Mouse (Mus musculus) hindlimb bud, embryonic 11.5 days (tissue): ENCODE measurements around the gene Enpp5.

Experiments
- DNase-seq: peaks from one replicate; pipeline ENCODE4 v3.0.0-alpha.2; 2012; ENCODE audit warnings: low read depth, low spot score; ENCODE audit errors: extremely low spot score

The Enpp5 gene

DNA sequence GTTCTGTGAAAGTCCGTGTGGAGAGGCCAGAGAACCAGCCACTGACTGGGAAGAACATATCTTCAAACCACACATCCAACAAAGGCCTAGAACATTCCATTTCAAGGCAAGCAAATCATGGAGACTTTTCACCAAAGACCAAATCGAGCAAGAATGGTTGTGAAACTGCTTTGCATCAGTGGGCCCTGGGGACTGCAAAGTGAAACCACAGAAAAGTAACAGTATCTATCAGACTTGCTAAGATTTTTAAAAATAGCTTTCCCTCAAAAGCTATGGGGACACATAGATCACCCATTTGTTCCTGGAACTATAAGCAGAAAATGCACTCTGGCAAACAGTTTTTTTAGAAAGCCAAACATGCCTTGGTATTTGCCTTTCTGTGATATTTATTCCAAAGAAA lies 12.3 kb downstream of the Enpp5 start:
- no peak for DNase-seq

GRCm38 (mm10) chr17:44091512-44091911 lies 12.9 kb downstream of the Enpp5 start:
- DNase-seq = no peak

DNA sequence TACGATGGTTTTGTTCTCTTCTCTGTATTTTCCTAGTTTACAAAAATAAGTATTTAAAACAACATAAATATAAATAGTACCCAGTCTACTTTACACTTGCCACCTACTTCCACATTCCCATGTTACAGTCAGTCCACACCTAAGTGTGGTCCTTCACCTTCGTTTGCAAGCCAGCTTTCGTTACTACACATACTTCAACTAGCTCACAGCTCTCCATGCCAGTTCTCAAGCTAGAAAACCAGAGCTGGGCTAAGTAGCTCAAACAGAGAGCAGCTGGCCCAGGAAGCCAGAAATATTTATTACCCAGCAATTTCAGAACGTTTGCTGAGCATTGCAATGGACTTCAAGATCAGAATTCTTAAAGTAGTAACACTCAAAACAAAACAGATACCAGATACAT lies 21.9 kb downstream of the Enpp5 start:
- no peak for DNase-seq

- DNase-seq = no peak
Observed at GRCm38 (mm10) chr17:44100906-44101305, 22.3 kb downstream of the Enpp5 start.

GRCm38 (mm10) chr17:44101961-44102360 lies 23.3 kb downstream of the Enpp5 start:
- no peak for DNase-seq

DNA sequence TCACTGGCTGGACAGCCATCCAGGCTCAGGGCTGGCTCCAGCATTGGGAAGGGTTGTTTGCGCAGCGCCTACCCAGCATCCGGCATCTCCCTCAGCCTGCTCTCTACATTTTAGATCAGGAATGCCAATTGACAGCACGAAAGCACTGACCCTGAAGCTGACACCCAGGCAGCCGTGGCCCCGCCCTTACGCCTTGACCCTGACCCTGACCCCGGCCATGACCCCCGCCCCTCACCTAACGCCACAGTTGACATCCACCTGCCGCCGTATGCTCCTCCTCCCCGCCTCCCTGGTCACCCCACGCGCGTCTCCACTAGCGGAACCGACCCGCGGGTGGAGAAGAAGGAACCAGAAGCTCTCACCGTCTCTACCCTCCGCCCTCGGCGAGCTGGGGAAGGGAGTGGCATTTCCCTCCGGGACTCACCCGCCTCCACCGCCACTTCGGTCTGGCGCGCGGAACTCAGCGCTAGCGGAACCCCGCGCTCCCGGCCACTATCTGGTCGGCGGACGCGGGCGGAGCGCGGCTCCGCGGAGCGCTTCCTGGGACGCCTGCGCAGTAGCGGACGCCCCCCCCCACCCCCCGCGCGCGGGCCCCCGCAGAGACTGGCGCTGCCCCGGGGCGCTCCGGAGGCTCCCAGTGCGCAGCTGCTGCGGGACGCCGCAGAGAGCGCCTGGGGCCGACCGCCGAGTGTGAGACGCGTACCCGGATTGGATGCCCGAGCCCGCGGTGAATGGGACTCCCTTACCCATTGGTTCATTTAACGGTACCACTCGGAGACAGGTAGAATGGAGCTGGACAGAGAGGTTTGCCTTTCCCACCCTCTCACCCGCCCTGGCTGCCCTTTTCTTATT lies 26.9 kb downstream of the Enpp5 start, which contains the start of gene Enpp4:
Gene Enpp4 (minus strand): TSS at position 523 of the 852 bp plus-strand sequence.
- DNase-seq = no peak

DNA sequence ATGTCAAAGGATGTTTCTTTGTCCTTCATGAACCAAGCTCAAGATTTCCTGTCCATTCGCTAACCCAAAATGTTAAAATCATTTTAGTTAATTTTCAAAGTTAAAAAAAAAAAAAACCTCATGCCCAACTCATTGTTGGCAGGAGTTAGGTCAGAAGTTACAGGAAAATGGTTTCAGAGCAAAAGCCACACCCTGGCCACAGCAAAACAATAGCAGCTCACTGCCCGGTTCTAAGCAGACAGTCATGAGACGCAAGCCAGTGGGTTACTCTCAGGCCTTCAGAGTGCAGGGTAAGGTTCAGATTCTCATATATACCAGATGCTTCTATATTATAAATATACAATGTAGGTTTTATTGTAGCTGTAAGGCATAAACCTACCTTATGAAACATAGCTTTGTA lies 29.7 kb downstream of the Enpp5 start:
- no peak for DNase-seq

DNA sequence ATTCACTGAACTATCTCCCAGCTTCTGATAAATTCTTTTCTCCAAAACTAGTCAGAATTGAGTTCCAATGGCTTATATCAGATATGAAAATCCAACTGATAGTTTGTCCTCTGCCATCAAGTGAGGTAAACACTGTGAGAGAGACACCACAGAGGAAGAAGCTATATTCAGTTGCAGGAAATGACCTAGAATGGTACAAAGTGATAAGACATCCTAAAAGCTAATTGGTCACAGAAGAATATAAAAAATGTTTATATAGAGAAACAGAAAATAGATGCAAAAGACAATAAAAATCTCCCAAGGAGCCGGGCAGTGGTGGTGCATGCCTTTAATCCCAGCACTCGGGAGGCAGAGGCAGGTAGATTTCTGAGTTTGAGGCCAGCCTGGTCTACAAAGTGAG lies 38.0 kb downstream of the Enpp5 start:
- no peak for DNase-seq

GRCm38 (mm10) chr17:44117721-44118120 lies 39.1 kb downstream of the Enpp5 start:
- no peak for DNase-seq

- DNase-seq = no peak
Observed at GRCm38 (mm10) chr17:44118231-44118630, 39.6 kb downstream of the Enpp5 start.

DNA sequence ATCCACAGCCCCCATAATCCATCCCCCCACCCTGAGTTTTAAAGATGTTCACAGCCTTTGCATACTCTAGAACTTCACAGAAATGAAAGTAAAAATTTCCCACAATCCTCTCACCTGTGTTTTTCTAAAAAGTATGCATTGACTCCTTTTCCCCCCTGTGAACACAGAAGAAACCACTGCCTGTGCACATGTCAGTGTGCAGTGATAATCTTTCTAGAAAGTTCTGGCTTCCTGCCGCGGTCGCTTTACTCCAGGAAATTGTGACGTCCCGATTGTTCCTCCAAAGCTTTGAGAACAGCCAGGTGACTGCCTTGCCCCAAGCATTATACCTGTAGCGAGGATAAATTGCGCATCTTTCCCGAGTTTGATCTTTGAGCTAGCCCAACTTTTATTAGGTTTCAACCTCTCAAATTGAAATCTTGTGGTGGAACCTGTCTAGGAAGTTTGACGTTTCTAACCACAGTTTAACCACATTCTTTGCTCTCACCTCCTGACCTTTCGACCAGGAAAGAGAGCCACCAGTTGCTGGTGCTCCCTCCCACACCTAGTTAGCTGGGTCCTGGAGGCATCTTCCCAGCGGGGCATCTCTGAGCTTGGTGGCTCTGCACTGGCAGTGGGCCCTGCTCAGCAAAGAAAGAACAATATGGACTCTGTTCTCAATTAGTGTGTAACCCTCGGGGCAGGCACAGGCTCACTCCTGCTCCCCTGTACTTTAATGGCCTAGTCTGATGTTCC lies 42.9 kb downstream of the Enpp5 start:
- no peak for DNase-seq

DNA sequence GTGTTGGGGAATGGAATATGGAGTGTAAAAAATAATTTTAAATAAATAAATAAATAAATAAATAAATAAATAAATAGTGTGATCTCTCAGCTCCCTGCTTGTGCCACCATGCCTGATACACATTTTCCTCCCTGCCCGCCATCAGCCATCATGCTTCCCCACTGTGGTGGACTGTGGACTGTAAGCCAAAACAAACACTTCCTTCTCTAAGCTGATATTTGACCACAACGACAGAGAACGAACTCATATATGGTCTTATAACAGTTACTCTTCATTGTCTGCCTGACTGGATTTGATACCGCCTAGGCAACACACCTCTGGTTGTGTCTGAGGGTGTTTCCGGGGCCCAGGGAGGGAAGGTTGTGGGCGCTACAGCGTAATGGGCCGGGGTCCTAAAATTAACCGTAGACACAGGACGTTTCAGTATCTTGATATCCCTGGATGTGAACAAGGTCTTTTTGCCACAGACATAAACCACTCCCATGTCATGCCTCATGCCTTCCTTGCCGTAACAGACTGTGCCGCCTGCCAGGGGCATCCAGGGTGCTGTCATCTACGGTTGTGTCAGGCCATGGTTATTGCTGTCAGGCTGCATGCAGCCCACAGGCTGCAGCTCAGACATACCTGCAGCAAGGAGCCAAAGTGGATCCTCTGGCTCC lies 50.6 kb downstream of the Enpp5 start:
- DNase-seq = no peak

DNA sequence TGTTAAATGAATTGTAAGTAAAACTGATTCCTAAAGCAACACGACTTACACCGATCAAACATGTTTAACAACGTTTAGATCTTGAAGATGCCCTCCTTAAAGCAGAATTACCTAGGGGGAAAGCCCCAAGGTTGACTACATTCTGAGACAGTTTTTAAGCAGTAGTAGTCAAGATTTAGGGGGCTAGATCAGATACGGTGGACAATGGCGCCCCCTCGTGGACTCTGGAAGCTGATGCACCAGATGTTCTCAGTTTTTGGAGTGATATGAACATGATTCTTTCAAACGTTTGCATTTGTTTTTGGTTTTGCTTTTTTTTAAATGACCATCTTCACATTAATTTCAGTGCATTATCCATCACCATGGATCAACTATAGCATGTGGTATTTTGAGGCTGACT lies 51.8 kb downstream of the Enpp5 start:
- no peak for DNase-seq

- DNase-seq = no peak
Observed at GRCm38 (mm10) chr17:44134106-44134505, 55.5 kb downstream of the Enpp5 start.

DNA sequence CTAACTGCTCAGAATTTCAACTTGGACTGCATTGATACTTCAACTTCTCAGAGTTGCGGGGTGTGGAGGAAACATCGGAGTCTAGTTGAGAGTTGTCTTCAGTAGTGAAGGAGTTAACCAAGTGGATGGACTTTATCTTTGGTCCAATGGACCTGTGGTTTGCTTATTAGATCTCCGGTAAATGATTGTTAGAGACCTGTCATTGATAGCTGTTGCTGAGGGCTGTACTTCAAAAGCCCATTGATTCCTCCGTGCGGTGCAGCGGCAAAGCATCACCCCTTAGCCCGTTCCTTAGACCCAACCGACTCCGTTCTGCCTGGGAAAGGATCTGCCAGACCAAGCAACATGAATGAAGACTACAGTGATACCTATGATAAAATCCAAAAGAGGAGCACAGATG lies 55.9 kb downstream of the Enpp5 start:
- no peak for DNase-seq

- no peak for DNase-seq
Observed at GRCm38 (mm10) chr17:44136018-44136417, 57.4 kb downstream of the Enpp5 start.
